In the genomic region with DNA sequence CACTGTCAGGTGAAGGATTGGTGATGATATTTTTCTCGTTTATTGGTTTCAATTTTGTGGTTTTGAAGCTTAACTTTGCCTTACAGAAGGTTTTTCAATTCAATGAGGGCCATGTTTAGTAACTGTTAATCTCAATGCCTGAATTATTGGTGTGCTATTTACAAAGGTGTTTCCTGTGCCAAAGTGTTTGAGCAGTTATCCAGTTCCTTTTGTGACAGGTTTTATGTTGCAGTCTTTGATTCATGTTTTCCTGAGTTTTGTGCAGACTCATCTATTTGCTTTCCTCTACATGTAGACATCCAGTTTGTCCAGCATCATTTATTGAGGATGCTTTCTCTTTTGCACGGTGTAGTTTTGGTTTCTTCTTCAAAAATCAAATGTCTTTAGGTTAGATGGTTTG, we compare ENCODE assay signal across 32 mouse cellular contexts. TPM values are rescaled to one million over a fixed set of nuclear protein-coding genes. Genes with fewer than 3 reads are reported as not detected.
"Had no signal": no experiment of that assay in that cellular context is flagged by ENCODE, and none has a peak within 500 bp of the region (broad histone marks: within the 10 kb centered on the region; RNA-seq: fewer than 3 reads in every experiment).

No protein-coding gene starts in this region.

- ATAC-seq: hindbrain, embryonic 16.5 days; hindbrain, postnatal 0 days; inflammation-experienced regulatory T-cells, adult 6 months; intestine, embryonic 15.5 days; intestine, embryonic 16.5 days; intestine, postnatal 0 days had no signal

- DNase-seq: heart, postnatal 10 days; heart, postnatal 14 days; heart, postnatal 36 days; heart, postnatal 4 days; kidney, adult 11 months; kidney, adult 18-20 months; kidney, adult 2 months; kidney, adult 8-10 months; kidney, adult 9 months; kidney, postnatal 10 days; kidney, postnatal 14 days; kidney, postnatal 25 days; kidney, postnatal 36 days; kidney, postnatal 4 days; layer of hippocampus, adult 9-11 months; layer of hippocampus, postnatal 36 days had no signal

RNA-seq across cellular contexts. Expression of gene Vmn2r88, which starts 13.3 kb away (rescaled TPM):
- total RNA-seq: heart, postnatal 10 days; heart, postnatal 14 days; heart, postnatal 25 days; heart, postnatal 36 days; heart, postnatal 4 days; hindbrain, postnatal 0 days; layer of hippocampus, adult 18-20 months; layer of hippocampus, adult 2 months; layer of hippocampus, adult 8-10 months; layer of hippocampus, postnatal 10 days; layer of hippocampus, postnatal 14 days; layer of hippocampus, postnatal 25 days; layer of hippocampus, postnatal 36 days; left cerebral cortex, adult 18-20 months; left cerebral cortex, adult 2 months; left cerebral cortex, adult 8-10 months had no signal

RNA-seq across cellular contexts. Expression of gene Vmn2r89, which starts 27.8 kb away (rescaled TPM):
- total RNA-seq: heart, postnatal 10 days; heart, postnatal 14 days; heart, postnatal 25 days; heart, postnatal 36 days; heart, postnatal 4 days; hindbrain, postnatal 0 days; layer of hippocampus, adult 18-20 months; layer of hippocampus, adult 2 months; layer of hippocampus, adult 8-10 months; layer of hippocampus, postnatal 10 days; layer of hippocampus, postnatal 14 days; layer of hippocampus, postnatal 25 days; layer of hippocampus, postnatal 36 days; left cerebral cortex, adult 18-20 months; left cerebral cortex, adult 2 months; left cerebral cortex, adult 8-10 months had no signal
